Mouse (Mus musculus): ENCODE results near the gene Smtn. TPM values are rescaled to one million over a fixed set of nuclear protein-coding genes. Genes with fewer than 3 reads are reported as not detected.

Gene Smtn
- polyA plus RNA-seq, 1 experiment from 2014 or later, result 79.2 TPM

DNA sequence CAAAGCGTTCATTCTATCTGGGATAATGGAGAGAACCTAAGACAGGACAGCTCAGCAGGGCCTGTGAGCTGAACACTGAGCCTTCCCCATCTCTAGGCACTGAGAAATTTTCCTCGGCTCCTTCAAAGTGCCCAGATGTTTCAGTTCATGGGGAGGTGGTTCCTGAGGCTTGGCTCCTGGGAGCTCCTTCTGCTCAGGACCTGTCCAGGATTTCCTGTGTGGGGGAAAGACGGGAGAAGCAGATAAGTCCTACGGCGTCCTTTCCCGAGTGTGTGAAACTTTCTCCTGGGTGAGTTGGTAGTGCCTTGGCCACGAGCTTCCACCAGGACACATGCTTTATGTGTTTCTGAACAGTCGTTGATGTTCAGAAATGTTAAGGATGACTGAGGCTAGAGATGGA, 29.9 kb upstream of the Smtn start:
- H3K36me3 ChIP-seq, result no peaks in the 10 kb centered on the region
- peaks cover 23% of the 10 kb centered on the region for H3K4me1 ChIP-seq (replicated peaks)
- no peak overlapping the region for H3K9ac ChIP-seq
- no peaks in the 10 kb centered on the region for H3K27me3 ChIP-seq
- no peaks in the 10 kb centered on the region for H3K9me3 ChIP-seq (replicated peaks)
- no peak for ATAC-seq (replicated peaks; ENCODE audit: insufficient number of reproducible peaks, insufficient read depth, low FRiP score, low read depth)
- no peak overlapping the region for H3K27ac ChIP-seq
- H3K4me3 ChIP-seq, result no peak overlapping the region
- H3K4me2 ChIP-seq, result no peak overlapping the region
- WGBS, result 66% methylated on average over 8 of the region's 8 CpGs

DNA sequence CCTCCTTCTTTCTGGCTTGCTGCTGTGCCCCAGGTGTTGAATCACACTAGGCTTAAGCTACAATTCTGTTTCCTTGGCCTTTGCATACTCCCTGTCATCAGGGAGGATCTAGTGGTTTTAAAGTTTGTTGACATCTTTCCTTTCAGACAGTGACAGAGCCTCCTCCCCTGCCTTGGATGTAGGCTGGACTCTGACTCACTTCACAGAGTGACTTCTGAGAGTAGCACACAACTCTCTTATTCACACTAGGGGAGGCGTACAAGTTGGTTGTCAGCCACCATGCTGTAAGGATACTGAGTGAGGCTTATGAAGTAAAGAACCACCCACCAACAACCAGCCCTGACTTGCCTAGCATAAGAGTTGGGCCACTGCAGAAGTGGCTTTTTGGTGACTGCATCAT, 27.5 kb upstream of the Smtn start:
- no peak overlapping the region for H3K4me3 ChIP-seq
- H3K4me2 ChIP-seq, result no peak overlapping the region
- no peaks in the 10 kb centered on the region for H3K9me3 ChIP-seq (replicated peaks)
- no peak overlapping the region for H3K27ac ChIP-seq
- 74% methylated on average over 1 of the region's 1 CpGs for WGBS
- H3K36me3 ChIP-seq, result no peaks in the 10 kb centered on the region
- H3K9ac ChIP-seq, result no peak overlapping the region
- H3K4me1 ChIP-seq (replicated peaks), result peaks cover 26% of the 10 kb centered on the region
- H3K27me3 ChIP-seq, result no peaks in the 10 kb centered on the region
- no peak for ATAC-seq (replicated peaks; ENCODE audit: insufficient number of reproducible peaks, insufficient read depth, low FRiP score, low read depth)

DNA sequence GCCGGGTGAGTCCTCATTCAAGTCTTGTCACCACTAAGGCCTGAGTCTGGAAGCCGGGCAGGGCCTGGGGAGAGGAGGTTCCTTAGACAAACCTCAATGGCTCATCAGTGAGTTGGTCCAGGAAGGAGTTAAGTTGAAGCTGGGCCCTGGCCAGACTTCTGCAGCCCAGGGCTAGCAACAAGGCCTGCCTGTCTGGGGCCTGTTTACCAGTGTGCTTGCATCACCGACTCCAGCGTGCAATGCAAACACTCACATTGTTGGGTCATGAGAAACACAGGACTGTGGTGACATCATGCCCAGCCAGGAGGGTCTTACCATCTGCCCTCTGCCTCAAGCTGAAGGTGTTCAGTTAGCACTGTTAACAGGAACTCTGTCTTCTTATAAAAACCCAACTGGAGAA, 25.6 kb upstream of the Smtn start:
- no peak overlapping the region for H3K4me3 ChIP-seq
- H3K9ac ChIP-seq, result no peak overlapping the region
- WGBS, result 62% methylated on average over 4 of the region's 4 CpGs
- H3K4me2 ChIP-seq, result no peak overlapping the region
- no peaks in the 10 kb centered on the region for H3K27me3 ChIP-seq
- peak overlapping the region; percentile 14; the same call in 1 of the 2 replicates for H3K27ac ChIP-seq
- no peaks in the 10 kb centered on the region for H3K36me3 ChIP-seq
- H3K4me1 ChIP-seq (replicated peaks), result peaks cover 38% of the 10 kb centered on the region
- ATAC-seq (replicated peaks; ENCODE audit: insufficient number of reproducible peaks, insufficient read depth, low FRiP score, low read depth), result no peak
- no peaks in the 10 kb centered on the region for H3K9me3 ChIP-seq (replicated peaks)

DNA sequence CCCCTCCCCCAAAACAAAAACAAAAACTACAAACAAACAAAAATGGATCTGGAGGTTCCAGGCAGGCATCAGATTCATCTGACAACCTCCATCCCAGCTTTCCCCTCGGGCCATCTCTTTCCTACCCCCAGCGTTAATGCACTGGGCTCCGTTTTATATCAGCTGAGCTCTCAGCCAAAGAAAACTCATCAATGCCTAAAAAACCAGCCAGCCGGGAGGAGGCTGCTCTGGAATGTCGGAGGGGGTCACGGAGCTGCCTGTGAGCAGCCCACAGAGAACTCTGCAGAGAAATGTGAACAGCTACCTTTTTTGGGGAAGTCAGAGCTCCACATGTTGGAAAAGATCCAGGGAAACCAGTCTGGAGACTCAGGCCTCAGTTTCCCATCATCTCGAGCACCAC, 24.0 kb upstream of the Smtn start:
- peak; percentile 57 for ATAC-seq (replicated peaks; ENCODE audit: insufficient number of reproducible peaks, insufficient read depth, low FRiP score, low read depth)
- Histone ChIP-seq H3K36me3 (no peaks in the 10 kb centered on the region), H3K4me2 (no peak overlapping the region), H3K9me3 (replicated peaks) (no peaks in the 10 kb centered on the region), H3K27me3 (no peaks in the 10 kb centered on the region), H3K27ac (peak overlapping the region; percentile 75), H3K4me3 (no peak overlapping the region), H3K4me1 (replicated peaks) (peaks cover 40% of the 10 kb centered on the region), H3K9ac (no peak overlapping the region)
- WGBS, result 24% methylated on average over 7 of the region's 7 CpGs

DNA sequence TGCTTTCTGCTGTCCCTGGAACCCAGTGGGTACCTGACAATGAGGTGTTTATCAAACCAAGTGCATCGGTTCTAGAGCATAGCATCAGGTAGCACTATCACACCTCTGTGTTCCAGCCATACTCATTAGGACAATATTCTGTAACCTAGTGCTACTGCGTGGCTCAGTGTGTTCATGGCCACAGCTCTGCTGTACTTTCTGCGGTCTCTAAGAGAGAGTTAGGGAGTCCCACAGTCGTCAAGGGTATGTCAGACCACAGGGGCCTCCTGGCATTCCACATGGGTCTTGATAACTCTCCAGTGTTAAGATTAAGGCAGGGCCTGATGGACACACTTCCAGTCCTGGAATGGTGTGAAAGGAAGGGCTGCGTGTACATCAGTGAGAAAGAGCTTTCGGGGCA, 23.4 kb upstream of the Smtn start:
- Histone ChIP-seq H3K9ac (no peak overlapping the region), H3K9me3 (replicated peaks) (no peaks in the 10 kb centered on the region), H3K27me3 (no peaks in the 10 kb centered on the region), H3K27ac (peak overlapping the region; percentile 75), H3K4me3 (no peak overlapping the region), H3K4me1 (replicated peaks) (peaks cover 40% of the 10 kb centered on the region), H3K4me2 (no peak overlapping the region), H3K36me3 (no peaks in the 10 kb centered on the region)
- 59% methylated on average over 6 of the region's 6 CpGs for WGBS
- ATAC-seq (replicated peaks; ENCODE audit: insufficient number of reproducible peaks, insufficient read depth, low FRiP score, low read depth), result no peak

DNA sequence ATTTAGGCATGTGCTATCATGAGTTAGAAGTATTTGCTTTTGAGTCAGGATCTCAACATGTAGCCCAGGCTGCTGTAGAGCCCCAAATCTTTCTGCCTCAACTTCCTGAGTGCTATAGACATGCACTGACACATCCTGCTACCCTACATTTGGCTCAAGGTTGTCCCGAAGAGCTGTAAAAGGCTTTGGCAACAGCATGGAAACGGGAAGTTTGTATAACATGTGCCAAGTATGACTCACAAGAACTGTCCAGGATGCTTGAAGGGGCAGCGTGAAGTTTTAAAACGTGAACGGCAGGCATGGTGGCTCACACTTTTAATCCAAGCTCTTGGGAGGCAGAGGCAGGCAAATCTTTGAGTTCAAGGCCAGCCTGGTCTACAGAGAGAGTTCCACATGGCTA, 19.8 kb upstream of the Smtn start:
- Histone ChIP-seq H3K9me3 (replicated peaks) (no peaks in the 10 kb centered on the region), H3K4me1 (replicated peaks) (peaks cover 36% of the 10 kb centered on the region), H3K36me3 (no peaks in the 10 kb centered on the region), H3K27ac (0 out of 2 replicates have a peak overlapping the region, but pooled peaks have one; percentile 15), H3K4me2 (no peak overlapping the region), H3K27me3 (no peaks in the 10 kb centered on the region), H3K9ac (no peak overlapping the region), H3K4me3 (no peak overlapping the region)
- ATAC-seq (replicated peaks; ENCODE audit: insufficient number of reproducible peaks, insufficient read depth, low FRiP score, low read depth), result peak; percentile 54; the same call in 1 of the 2 replicates
- 56% methylated on average over 5 of the region's 5 CpGs for WGBS

DNA sequence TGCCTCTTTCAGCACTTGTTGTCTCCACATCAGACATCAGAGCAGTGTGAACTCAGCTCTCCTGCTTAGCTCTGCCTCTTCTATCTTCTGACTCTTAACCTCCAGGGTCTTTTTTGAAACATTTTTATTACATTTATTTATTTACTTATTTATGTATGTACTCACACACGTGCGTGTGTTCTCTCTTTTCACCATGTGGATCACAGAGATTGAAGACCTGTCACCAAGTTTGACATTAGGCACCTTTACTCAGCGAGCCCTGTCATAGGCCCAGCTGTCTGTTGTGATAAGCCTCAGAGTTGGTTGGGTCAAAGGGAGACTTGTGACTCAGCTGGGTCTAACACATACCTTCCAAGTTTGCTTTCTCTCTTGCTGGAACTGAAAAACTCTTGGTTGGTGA, 17.4 kb upstream of the Smtn start:
- Histone ChIP-seq H3K27ac (no peak overlapping the region), H3K36me3 (no peaks in the 10 kb centered on the region), H3K4me1 (replicated peaks) (peaks cover 16% of the 10 kb centered on the region), H3K4me2 (no peak overlapping the region), H3K4me3 (no peak overlapping the region), H3K9me3 (replicated peaks) (no peaks in the 10 kb centered on the region), H3K27me3 (no peaks in the 10 kb centered on the region), H3K9ac (no peak overlapping the region)
- no peak for ATAC-seq (replicated peaks; ENCODE audit: insufficient number of reproducible peaks, insufficient read depth, low FRiP score, low read depth)
- WGBS, result 28% methylated on average over 3 of the region's 3 CpGs

DNA sequence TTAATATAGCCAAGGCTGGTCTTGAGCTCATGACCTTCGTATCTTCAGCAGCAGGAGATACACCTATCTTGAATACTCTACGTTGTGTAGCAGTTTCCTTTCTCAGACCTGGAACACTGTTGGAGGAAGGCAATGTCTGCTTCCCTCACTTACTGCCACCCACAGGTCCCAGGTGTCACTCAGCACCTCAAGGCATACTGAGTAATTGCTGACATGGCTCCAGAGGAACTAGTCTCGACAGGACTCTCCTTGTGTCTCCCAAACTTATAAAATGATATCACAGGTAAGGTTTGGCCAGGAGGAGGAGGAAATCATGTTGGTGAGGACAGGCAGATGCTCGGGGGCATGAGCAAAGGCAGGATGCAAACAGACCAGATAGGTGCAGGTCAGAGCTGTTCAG, 14.6 kb upstream of the Smtn start:
- H3K27me3 ChIP-seq, result no peaks in the 10 kb centered on the region
- H3K4me2 ChIP-seq, result no peak overlapping the region
- no peak for ATAC-seq (replicated peaks; ENCODE audit: insufficient number of reproducible peaks, insufficient read depth, low FRiP score, low read depth)
- no peak overlapping the region for H3K27ac ChIP-seq
- no peak overlapping the region for H3K4me3 ChIP-seq
- no peaks in the 10 kb centered on the region for H3K4me1 ChIP-seq (replicated peaks)
- no peak overlapping the region for H3K9ac ChIP-seq
- no peaks in the 10 kb centered on the region for H3K9me3 ChIP-seq (replicated peaks)
- H3K36me3 ChIP-seq, result no peaks in the 10 kb centered on the region
- WGBS, result 74% methylated on average over 4 of the region's 4 CpGs

DNA sequence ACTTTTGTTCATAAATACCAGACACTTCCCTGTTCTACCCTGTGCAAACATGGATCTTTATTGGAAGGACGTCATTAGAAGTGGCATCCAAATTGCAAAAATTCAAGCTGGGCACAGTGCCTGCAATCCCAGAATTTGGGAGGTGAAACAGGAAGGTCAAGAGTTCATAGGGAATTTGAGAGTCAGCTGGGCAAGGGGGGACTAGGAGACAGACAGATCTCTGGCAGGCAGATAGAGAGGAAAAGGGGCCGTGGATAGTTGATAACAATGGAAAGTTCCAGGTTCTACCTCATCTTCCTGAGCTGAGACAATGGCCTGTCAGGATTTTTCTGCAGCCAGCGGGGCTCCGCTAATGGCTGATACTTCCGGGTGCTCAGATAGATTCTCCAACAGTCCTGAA, 9.4 kb upstream of the Smtn start:
- peaks cover 13% of the 10 kb centered on the region; the same call in 1 of the 2 replicates for H3K4me1 ChIP-seq (replicated peaks)
- WGBS, result 58% methylated on average over 5 of the region's 5 CpGs
- H3K9ac ChIP-seq, result no peak overlapping the region
- no peak overlapping the region for H3K4me3 ChIP-seq
- no peak overlapping the region for H3K4me2 ChIP-seq
- no peaks in the 10 kb centered on the region for H3K9me3 ChIP-seq (replicated peaks)
- ATAC-seq (replicated peaks; ENCODE audit: insufficient number of reproducible peaks, insufficient read depth, low FRiP score, low read depth), result no peak
- no peaks in the 10 kb centered on the region for H3K36me3 ChIP-seq
- H3K27ac ChIP-seq, result no peak overlapping the region
- no peaks in the 10 kb centered on the region for H3K27me3 ChIP-seq

DNA sequence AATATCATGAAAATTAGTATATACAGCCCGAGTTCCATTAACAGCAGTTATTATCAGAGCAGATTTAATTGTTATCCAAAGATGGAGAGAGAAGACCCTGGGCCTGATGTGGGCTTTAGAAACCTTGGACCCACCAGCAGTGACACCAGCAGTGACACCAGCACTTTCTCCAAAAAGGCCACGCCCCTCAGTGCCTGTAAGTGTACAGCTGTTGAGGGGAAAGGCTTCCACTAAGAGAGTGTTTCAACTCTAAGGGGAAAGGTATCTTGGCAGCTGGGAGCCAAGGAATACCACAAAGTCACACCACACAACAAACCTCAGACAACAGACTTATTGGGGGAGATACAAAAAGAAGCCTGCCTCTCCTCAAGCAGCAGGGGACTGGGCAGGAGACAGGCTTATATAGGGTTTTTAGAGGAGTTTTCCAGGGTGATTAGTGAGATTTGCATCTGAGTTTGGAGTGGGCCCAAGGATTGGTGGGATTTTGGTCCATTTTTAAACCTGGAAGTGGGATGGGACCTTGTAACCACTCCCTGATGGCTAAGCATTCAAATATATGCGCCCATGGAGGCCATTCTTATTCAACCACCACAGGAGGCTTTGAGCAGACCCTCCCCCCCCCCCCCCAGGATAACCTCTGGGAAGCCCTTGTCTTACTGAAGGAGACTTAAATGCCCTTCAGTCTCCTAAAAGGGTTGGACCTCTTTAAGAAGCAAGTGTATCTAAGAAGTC, 8.3 kb upstream of the Smtn start:
- Histone ChIP-seq H3K27ac (no peak overlapping the region), H3K9ac (no peak overlapping the region), H3K4me2 (no peak overlapping the region), H3K27me3 (no peaks in the 10 kb centered on the region), H3K36me3 (no peaks in the 10 kb centered on the region), H3K9me3 (replicated peaks) (0 out of 2 replicates have a peak, but pooled peaks cover 3% of the 10 kb centered on the region), H3K4me1 (replicated peaks) (peaks cover 13% of the 10 kb centered on the region; the same call in 1 of the 2 replicates), H3K4me3 (no peak overlapping the region)
- no peak for ATAC-seq (replicated peaks; ENCODE audit: insufficient number of reproducible peaks, insufficient read depth, low FRiP score, low read depth)
- WGBS, result 75% methylated on average over 3 of the region's 3 CpGs

DNA sequence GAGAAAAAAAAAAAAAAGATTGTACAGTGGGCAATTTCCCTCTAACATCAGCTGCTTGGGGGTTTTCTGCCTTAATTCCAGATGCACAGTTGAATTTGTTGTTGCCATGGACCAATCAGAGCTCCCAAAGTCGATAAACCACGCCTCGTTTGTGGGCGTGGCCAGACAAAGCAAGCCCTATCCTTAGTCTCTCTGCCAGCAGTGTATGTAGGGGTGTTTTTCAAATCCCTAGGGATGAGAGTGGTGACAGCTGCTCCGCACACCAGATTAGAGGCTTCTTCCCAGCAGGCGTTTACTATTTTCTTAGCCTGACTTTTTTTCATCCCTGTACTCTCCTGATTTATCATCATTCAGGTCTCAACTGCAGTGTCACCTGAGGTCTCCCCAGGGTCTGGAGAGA, 7.6 kb upstream of the Smtn start:
- no peaks in the 10 kb centered on the region for H3K36me3 ChIP-seq
- peaks cover 13% of the 10 kb centered on the region; the same call in 1 of the 2 replicates for H3K4me1 ChIP-seq (replicated peaks)
- no peaks in the 10 kb centered on the region for H3K27me3 ChIP-seq
- no peak overlapping the region for H3K4me2 ChIP-seq
- H3K9ac ChIP-seq, result no peak overlapping the region
- no peak overlapping the region for H3K27ac ChIP-seq
- H3K4me3 ChIP-seq, result no peak overlapping the region
- H3K9me3 ChIP-seq (replicated peaks), result 0 out of 2 replicates have a peak, but pooled peaks cover 3% of the 10 kb centered on the region
- 36% methylated on average over 6 of the region's 6 CpGs for WGBS
- ATAC-seq (replicated peaks; ENCODE audit: insufficient number of reproducible peaks, insufficient read depth, low FRiP score, low read depth), result no peak

DNA sequence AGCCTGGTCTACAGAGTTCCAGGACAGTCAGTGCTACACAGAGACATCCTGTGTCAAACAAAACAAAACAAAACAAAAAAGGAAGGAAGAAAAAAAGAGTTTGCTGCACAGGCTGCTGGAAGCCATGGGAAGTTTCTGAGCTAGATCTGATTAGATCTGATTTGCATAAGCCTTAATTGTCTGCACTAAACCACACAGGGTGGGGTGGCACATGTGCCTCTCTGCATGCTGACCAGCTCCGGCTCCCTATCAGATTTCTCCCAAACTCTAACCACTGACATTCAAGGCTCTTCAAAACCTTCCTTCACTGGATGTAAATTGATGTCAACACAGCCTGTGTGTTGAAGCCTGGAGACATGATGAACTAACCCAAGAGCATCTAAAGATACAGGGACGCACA, 6.6 kb upstream of the Smtn start:
- Histone ChIP-seq H3K4me1 (replicated peaks) (peaks cover 13% of the 10 kb centered on the region; the same call in 1 of the 2 replicates), H3K4me3 (no peak overlapping the region), H3K36me3 (no peaks in the 10 kb centered on the region), H3K9ac (no peak overlapping the region), H3K27me3 (no peaks in the 10 kb centered on the region), H3K27ac (no peak overlapping the region), H3K4me2 (no peak overlapping the region), H3K9me3 (replicated peaks) (0 out of 2 replicates have a peak, but pooled peaks cover 3% of the 10 kb centered on the region)
- no peak for ATAC-seq (replicated peaks; ENCODE audit: insufficient number of reproducible peaks, insufficient read depth, low FRiP score, low read depth)
- 78% methylated on average over 2 of the region's 2 CpGs for WGBS
